Mouse (Mus musculus) left cerebral cortex, postnatal 4 days (tissue): Measurements from ENCODE around the gene Usp15. TPM values are rescaled to one million over a fixed set of nuclear protein-coding genes. Genes with fewer than 3 reads are reported as not detected.

Experiments used
- DNase-seq: peaks from one replicate; pipeline ENCODE4 v3.0.0-alpha.2; 2022
- intact Hi-C: fragments of 180-260 bp; cut with DNase I; formaldehyde crosslinking; loops from one replicate; pipeline ENCODE4 v1.15.1; 2025
- microRNA-seq: library from miRNA; unstranded; fragments of <30 nt; microRNA quantifications from one replicate; pipeline ENCODE4 v1.2.0, GENCODE M21; 2022
- total RNA-seq, 2 experiments: library from RNA; stranded (reverse); gene quantifications; 2 replicates each; pipeline ENCODE4 v1.2.3; 2021

The Usp15 gene
- total RNA-seq, 2 experiments from 2014 or later, result 129 to 130 TPM

GRCm38 (mm10) chr10:123055205-123056000 lies 141.4 kb downstream of the Usp15 start:
- intact Hi-C loops, result no loop called here
- DNase-seq, result no peak

Small RNAs within 50 kb of the gene (microRNA-seq; reads per million reads assigned to microRNA genes)
- gene Gm27920, result 2.4 reads per million

Other genes starting within 250 kb of the Usp15 start
- gene Mon2, start 120.5 kb downstream of the Usp15 start, total RNA-seq, result 10 to 100 TPM; 77.4 to 79.9 TPM
- gene Fam19a2, start 67.0 kb upstream of the Usp15 start, total RNA-seq, result 100 to 1,000 TPM; 111 to 112 TPM